Mouse (Mus musculus) gastrocnemius, adult 18-20 months (tissue): ENCODE measurements around the gene Cdk11b. TPM values are rescaled to one million over a fixed set of nuclear protein-coding genes. Genes with fewer than 3 reads are reported as not detected.
"Not testable (repeated sequence)": the region's sequence is repeated elsewhere in the genome, so short reads cannot be mapped to it uniquely, and the experiment has no call there.

Source experiments
- DNase-seq: peaks from one replicate; pipeline ENCODE4 v3.0.0; 2021; ENCODE audit warnings: low spot score
- total RNA-seq, 2 experiments: library from RNA; stranded (reverse); gene quantifications; 2 replicates each; pipeline ENCODE4 v1.2.3; 2021

Cdk11b gene
- total RNA-seq, 2 experiments from 2014 or later = 29.4 to 30.4 TPM

DNA sequence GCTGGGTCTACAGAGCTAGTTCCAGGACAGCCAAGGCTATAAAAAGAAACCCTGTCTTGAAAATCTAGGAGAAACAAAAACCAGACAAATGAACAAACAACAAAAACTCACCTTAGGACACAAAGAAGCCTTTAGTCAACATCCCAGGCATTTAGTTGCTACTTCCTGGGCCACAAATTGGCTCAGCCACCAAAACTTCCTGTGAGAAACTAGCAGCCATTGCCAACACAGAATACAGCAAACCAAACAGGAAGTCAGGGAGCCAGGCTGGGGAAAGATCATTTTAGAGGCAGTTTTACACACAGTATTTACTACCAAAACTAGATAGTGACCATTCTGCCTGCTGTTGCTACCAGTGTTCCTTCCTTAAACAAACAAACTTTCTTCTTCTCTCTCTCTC lies 42.2 kb downstream of the Cdk11b start:
- DNase-seq = no peak

DNA sequence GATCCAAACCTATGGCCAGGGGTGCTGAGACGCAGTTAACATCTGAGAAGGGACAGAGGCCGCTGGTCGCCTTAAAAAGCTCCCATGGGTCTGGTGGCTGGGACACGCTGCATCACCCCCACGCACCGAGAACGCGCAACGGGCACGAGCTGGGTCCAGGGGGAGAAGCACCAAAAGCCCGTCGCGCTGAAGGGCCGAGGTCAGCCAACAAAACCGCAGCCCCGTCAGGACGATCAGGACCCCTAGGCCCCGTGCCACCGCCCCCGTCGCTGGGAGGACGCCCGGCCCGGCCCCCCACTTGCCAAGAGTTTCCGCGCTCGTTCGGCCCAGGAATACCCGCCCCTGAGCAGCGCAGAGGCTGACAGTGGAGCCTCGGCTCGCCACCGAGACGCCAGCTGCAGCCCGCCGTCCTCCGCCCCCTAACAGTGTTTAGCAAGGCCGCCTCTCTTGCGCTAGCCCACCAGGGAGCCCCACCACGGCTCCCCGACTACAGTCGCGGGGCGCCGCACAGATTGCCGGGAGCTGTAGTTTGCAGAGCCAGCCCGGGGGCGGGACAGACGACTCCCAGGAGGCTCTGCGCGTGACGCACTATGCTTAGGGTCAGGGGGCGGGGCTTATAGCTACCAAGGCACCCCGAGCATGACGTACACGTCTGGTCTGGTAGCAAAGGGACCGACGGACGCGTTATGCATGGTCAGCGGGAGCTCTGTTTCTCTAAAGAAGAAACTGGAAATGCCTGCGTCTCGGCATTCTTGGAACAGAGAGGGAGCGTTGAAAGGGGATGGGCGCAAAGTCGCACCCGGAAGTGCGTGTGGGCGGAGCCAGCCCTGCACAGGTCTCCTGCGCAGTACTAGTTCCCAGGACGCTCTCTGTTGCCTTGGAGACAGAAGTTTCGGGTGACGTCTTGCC lies 44.3 kb downstream of the Cdk11b start, which contains the start of gene Mib2:
Gene Mib2, minus strand, starts transcription at position 510 of the 909 bp plus-strand sequence.
- peak; percentile 97 for DNase-seq

- DNase-seq = no peak
Measured at GRCm38 (mm10) chr4:155669598-155670075, 45.0 kb downstream of the Cdk11b start.

- DNase-seq = not testable (repeated sequence)
Measured at GRCm38 (mm10) chr4:155670236-155670635, 45.6 kb downstream of the Cdk11b start.

GRCm38 (mm10) chr4:155672082-155672481 lies 47.4 kb downstream of the Cdk11b start:
- DNase-seq = no peak

- DNase-seq = no peak
Measured at GRCm38 (mm10) chr4:155675991-155676390, 51.3 kb downstream of the Cdk11b start.

GRCm38 (mm10) chr4:155683670-155684277 lies 59.1 kb downstream of the Cdk11b start:
- not testable (repeated sequence) for DNase-seq

DNA sequence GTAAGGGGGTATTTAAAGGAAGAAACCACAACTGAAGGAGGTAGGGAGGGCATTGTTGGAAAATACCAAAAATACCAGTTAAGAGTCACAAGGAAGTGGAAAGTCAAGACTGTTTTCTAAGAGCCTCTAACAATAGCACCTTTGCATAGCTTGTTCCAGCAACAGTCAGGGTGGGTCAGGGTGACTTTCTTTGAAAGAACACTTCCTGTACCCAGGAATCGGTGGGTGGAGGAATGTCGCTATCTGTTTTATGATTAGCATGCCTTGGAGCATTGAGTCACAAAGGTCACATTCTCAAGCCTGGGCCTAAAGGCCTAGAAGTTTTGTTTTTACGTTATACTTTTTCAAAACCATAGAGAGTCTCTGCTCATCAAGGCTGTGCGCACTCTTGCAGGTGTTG lies 63.1 kb downstream of the Cdk11b start:
- DNase-seq = not testable (repeated sequence)

DNA sequence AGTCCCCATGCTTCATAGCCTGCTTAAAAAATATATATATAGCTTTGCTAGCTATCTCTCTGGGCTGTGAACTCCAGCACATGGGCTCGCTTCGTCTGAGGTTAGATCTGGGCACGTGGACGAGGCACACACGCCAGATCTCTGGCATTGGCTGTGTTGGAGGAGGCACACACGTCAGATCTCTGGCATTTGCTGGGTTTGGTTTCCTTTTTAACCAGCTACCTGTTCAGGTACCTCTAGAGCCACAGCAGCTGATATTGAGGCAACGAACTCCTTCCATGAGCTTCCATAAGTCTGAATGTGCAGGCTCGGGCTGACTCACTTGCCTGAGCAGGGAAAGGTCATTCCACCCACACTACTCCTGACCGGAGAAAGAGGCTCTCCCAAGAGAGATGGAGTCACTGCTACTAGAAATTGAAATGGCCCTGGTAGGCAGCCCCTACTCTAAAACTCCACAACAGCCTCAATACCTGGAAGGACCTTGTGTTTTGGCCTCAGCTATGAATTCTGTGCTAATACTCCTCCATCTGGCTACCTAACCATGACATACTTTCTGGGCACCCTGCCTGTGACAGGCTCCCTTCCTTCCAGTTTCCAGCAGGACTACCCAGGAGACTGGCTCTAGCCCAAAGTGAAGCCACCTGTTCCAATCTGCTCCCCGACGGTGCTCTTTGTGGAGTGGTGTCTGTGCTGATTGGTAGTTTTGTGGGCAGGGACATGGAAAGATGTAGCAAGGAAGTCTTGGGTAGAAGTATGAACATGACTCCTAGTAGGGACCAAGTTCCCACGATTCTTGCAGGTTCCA lies 66.1 kb downstream of the Cdk11b start:
- no peak for DNase-seq

GRCm38 (mm10) chr4:155692421-155692820 lies 67.8 kb downstream of the Cdk11b start:
- no peak for DNase-seq

DNA sequence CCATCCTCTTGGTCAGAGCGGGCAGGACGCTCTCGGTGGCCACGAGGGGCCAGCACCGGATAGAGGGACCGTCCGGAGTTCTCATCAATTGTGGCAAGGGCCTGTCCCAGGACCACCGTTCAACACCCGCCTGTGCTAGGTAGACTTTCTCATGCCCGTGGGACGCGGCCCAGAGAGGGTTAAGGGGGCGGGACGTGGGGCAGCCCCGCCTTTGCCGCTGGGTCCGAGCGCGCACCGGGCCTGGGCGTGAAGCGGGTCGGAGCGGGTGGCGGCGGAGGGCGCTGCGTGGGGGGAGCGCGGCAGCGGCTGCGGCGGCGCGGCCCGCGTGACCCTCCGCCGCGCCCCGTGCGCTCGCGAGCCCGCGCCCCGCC lies 69.4 kb downstream of the Cdk11b start, which contains the start of gene Fndc10:
Gene Fndc10, plus strand, starts transcription at position 232 of the 371 bp plus-strand sequence.
- DNase-seq = peak; percentile 43

GRCm38 (mm10) chr4:155694482-155695401 lies 70.1 kb downstream of the Cdk11b start:
- DNase-seq = peak; percentile 24

DNA sequence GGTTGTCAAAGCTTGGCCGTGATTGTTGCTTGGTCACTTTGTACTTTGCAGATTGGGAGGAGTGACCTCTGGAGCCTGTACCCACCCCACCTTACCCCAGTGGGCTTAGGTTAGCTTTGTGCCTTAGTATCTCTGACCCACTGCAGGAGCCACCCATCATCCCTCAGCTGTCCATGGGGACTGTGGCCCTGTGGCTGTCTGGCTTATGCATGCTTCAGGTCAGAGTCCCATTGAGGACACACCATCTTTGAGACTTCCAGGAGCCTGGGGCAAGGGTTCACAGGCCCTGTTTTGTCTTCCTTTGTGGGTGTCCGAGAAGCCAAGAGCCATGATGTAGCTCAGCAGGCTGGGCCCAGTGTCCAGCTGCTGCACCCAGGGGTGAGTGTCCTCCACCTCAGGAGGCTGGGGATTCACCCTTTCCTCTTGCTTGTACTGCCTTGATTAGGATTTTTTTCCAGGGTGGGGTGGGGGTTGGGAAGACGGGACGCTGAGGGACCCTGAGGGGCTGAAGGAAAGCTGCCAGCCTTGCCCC lies 70.9 kb downstream of the Cdk11b start:
- DNase-seq = no peak

- DNase-seq = no peak
Measured at GRCm38 (mm10) chr4:155696261-155697255, 71.9 kb downstream of the Cdk11b start.

Other genes starting within 250 kb of the Cdk11b start
- under 1 TPM; 0.50 to 0.81 TPM for gene Gabrd, start 226.7 kb upstream of the Cdk11b start, total RNA-seq
- under 1 TPM; 0.55 to 0.66 TPM for gene Cfap74, start 215.7 kb upstream of the Cdk11b start, total RNA-seq
- gene Tmem52, start 155.7 kb upstream of the Cdk11b start, total RNA-seq = 100 to 1,000 TPM; 138 to 243 TPM
- 10 to 100 TPM; 48.6 to 59.8 TPM for gene Gnb1, start 133.5 kb upstream of the Cdk11b start, total RNA-seq
- gene Nadk, start 62.5 kb upstream of the Cdk11b start, total RNA-seq = 10 to 100 TPM; 16.7 to 22.6 TPM
- 1 to 10 TPM; 3.8 to 4.4 TPM for gene Slc35e2, start 23.4 kb upstream of the Cdk11b start, total RNA-seq
- not detected for gene Gm10563, start 20.6 kb downstream of the Cdk11b start, total RNA-seq
- gene Mmp23, start 28.5 kb downstream of the Cdk11b start, total RNA-seq = 1 to 10 TPM in 1 of 2 experiments, under 1 TPM in 1; 0.53 to 1.8 TPM
- gene Mib2, start 44.3 kb downstream of the Cdk11b start, total RNA-seq = 10 to 100 TPM; 16.1 to 16.8 TPM
- gene Fndc10, start 69.5 kb downstream of the Cdk11b start, total RNA-seq = 1 to 10 TPM in 1 of 2 experiments, under 1 TPM in 1; 0.89 to 1.4 TPM
- gene Ssu72, start 79.9 kb downstream of the Cdk11b start, total RNA-seq = 10 to 100 TPM; 40.7 to 45.6 TPM
- gene Tmem240, start 109.9 kb downstream of the Cdk11b start, total RNA-seq = under 1 TPM; 0.07 to 0.25 TPM
- gene Atad3a, start 136.2 kb downstream of the Cdk11b start, total RNA-seq = 10 to 100 TPM; 25.0 to 28.1 TPM
- gene Vwa1, start 149.8 kb downstream of the Cdk11b start, total RNA-seq = 1 to 10 TPM; 5.3 to 9.7 TPM
- gene Tmem88b, start 161.0 kb downstream of the Cdk11b start, total RNA-seq = under 1 TPM; 0.39 to 0.47 TPM
- gene Ankrd65, start 165.6 kb downstream of the Cdk11b start, total RNA-seq = not detected
- gene Mrpl20, start 178.0 kb downstream of the Cdk11b start, total RNA-seq = 10 to 100 TPM; 50.3 to 54.0 TPM
- 10 to 100 TPM; 15.4 to 18.3 TPM for gene Ccnl2, start 187.6 kb downstream of the Cdk11b start, total RNA-seq
- gene Aurkaip1, start 206.4 kb downstream of the Cdk11b start, total RNA-seq = 10 to 100 TPM; 79.5 to 82.6 TPM
- gene Mxra8, start 214.8 kb downstream of the Cdk11b start, total RNA-seq = 10 to 100 TPM; 25.0 to 29.7 TPM
- 100 to 1,000 TPM; 104 to 106 TPM for gene Dvl1, start 222.5 kb downstream of the Cdk11b start, total RNA-seq
- gene Tas1r3, start 238.5 kb downstream of the Cdk11b start, total RNA-seq = under 1 TPM; 0.09 to 0.12 TPM
- 10 to 100 TPM; 13.0 to 16.2 TPM for gene Cptp, start 244.6 kb downstream of the Cdk11b start, total RNA-seq
- gene Ints11, start 244.7 kb downstream of the Cdk11b start, total RNA-seq = 10 to 100 TPM; 13.9 to 14.0 TPM